ENCODE assay signal across 13 mouse cellular contexts in the genomic region with DNA sequence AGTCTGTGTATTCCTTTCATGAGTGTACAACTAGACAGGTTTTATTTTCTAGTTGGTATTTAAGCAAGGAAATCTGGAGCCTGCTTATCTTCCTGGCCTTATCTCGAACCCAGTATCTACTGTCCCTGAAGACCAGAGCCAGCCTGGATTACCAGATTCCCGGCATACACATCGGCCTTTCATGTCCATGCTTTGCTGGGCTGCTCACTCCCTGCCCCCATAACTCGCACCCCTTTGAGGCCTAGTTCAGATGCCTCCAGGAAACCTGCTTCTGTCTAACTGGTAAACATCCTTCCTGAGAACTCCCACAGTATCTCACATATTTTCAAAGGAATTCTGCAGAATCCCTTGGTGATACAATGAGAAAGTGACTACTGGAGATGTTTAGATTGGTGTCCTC. TPM values are rescaled to one million over a fixed set of nuclear protein-coding genes. Genes with fewer than 3 reads are reported as not detected.
DNase-seq lines count a peak whose midpoint lies in the region; ATAC-seq and TF ChIP-seq lines count a peak whose summit lies in the region.
"Had no signal": no experiment of that assay in that cellular context is flagged by ENCODE, and none has a peak within 500 bp of the region (broad histone marks: within the 10 kb centered on the region; RNA-seq: fewer than 3 reads in every experiment).

No protein-coding gene starts in this region.

- 9% methylated on average over 4 of the region's 4 CpGs for WGBS in heart, embryonic 10.5 days
- 55% methylated on average over 4 of the region's 4 CpGs for WGBS in kidney, postnatal 0 days
- WGBS in embryonic facial prominence, embryonic 11.5 days, result 15% methylated on average over 4 of the region's 4 CpGs
- 40% methylated on average over 4 of the region's 4 CpGs for WGBS in limb, embryonic 12.5 days

- no peaks in the 10 kb centered on the region for H3K9me3 ChIP-seq in heart, embryonic 10.5 days
- no peaks in the 10 kb centered on the region for H3K9me3 ChIP-seq in kidney, postnatal 0 days (replicated peaks; ENCODE audit: low read length)
- no peaks in the 10 kb centered on the region for H3K9me3 ChIP-seq in embryonic facial prominence, embryonic 11.5 days (replicated peaks; ENCODE audit: control insufficient read depth, low read length)
- H3K9me3 ChIP-seq in limb, embryonic 12.5 days, result no peaks in the 10 kb centered on the region
- H3K9me3 ChIP-seq: neural tube, embryonic 12.5 days had no signal

- no peaks in the 10 kb centered on the region for H3K36me3 ChIP-seq in heart, embryonic 10.5 days
- H3K36me3 ChIP-seq in kidney, postnatal 0 days (ENCODE audit: insufficient read depth, low read length), result no peaks in the 10 kb centered on the region
- H3K36me3 ChIP-seq in embryonic facial prominence, embryonic 11.5 days (replicated peaks; ENCODE audit: control insufficient read depth, insufficient read depth, low read depth, low read length), result no peaks in the 10 kb centered on the region
- peaks cover 5% of the 10 kb centered on the region; the same call in 1 of the 2 replicates for H3K36me3 ChIP-seq in limb, embryonic 12.5 days
- H3K36me3 ChIP-seq: neural tube, embryonic 12.5 days had no signal

- intact Hi-C loops in heart, postnatal 10 days (cut with DNase I), result no loop called here

- no peak for TF ChIP-seq CTCF in kidney, postnatal 0 days (IDR thresholded peaks at IDR 0.05; ENCODE audit: low read depth)

- peak overlapping the region; percentile 44 for H3K27ac ChIP-seq in heart, embryonic 10.5 days
- peak overlapping the region; percentile 57 for H3K27ac ChIP-seq in kidney, postnatal 0 days
- H3K27ac ChIP-seq in embryonic facial prominence, embryonic 11.5 days (replicated peaks; ENCODE audit: low read depth, low read length), result peak overlapping the region; percentile 66
- peak overlapping the region; percentile 75 for H3K27ac ChIP-seq in limb, embryonic 12.5 days
- H3K27ac ChIP-seq: macrophage; neural tube, embryonic 12.5 days had no signal

- no peak for DNase-seq in heart, embryonic 10.5 days (ENCODE audit: low spot score)
- DNase-seq in heart, postnatal 10 days, result no peak
- DNase-seq in kidney, postnatal 0 days (ENCODE audit: low spot score), result no peak
- no peak for DNase-seq in kidney, adult 8-10 months
- no peak for DNase-seq in embryonic facial prominence, embryonic 11.5 days (ENCODE audit: low spot score)
- DNase-seq in cerebellum, adult 11 months, result no peak
- no peak for DNase-seq in MN1 (ENCODE audit: low spot score)
- DNase-seq: cerebellum, postnatal 36 days had no signal

- no peaks in the 10 kb centered on the region for H3K27me3 ChIP-seq in heart, embryonic 10.5 days (ENCODE audit: insufficient read depth, poor library complexity, severe bottlenecking)
- no peaks in the 10 kb centered on the region for H3K27me3 ChIP-seq in kidney, postnatal 0 days (ENCODE audit: insufficient read depth, low read length)
- H3K27me3 ChIP-seq in embryonic facial prominence, embryonic 11.5 days (ENCODE audit: control insufficient read depth, insufficient read depth, low read length), result no peaks in the 10 kb centered on the region
- no peaks in the 10 kb centered on the region for H3K27me3 ChIP-seq in limb, embryonic 12.5 days
- H3K27me3 ChIP-seq: neural tube, embryonic 12.5 days had no signal

- H3K4me1 ChIP-seq in heart, embryonic 10.5 days, result peaks cover 30% of the 10 kb centered on the region
- peaks cover 3% of the 10 kb centered on the region; the same call in 1 of the 2 replicates for H3K4me1 ChIP-seq in kidney, postnatal 0 days (replicated peaks; ENCODE audit: insufficient read depth, low read length)
- no peaks in the 10 kb centered on the region for H3K4me1 ChIP-seq in embryonic facial prominence, embryonic 11.5 days (ENCODE audit: control insufficient read depth, insufficient read depth, low read length)
- peaks cover 70% of the 10 kb centered on the region for H3K4me1 ChIP-seq in limb, embryonic 12.5 days (replicated peaks)

- H3K9ac ChIP-seq in kidney, postnatal 0 days (ENCODE audit: low read depth, low read length), result no peak overlapping the region
- no peak overlapping the region for H3K9ac ChIP-seq in embryonic facial prominence, embryonic 11.5 days (replicated peaks; ENCODE audit: low read length)
- no peak overlapping the region for H3K9ac ChIP-seq in limb, embryonic 12.5 days (replicated peaks)
- H3K9ac ChIP-seq: neural tube, embryonic 12.5 days had no signal

- ATAC-seq in kidney, postnatal 0 days (replicated peaks; ENCODE audit: low FRiP score, low read depth), result no peak
- ATAC-seq in embryonic facial prominence, embryonic 11.5 days (replicated peaks; ENCODE audit: insufficient number of reproducible peaks, low FRiP score, low TSS enrichment, low read depth), result no peak
- no peak for ATAC-seq in limb, embryonic 12.5 days (ENCODE audit: insufficient number of reproducible peaks, insufficient read depth, low FRiP score, low TSS enrichment, low read depth)

- H3K4me3 ChIP-seq in heart, embryonic 10.5 days, result no peak overlapping the region
- no peak overlapping the region for H3K4me3 ChIP-seq in kidney, postnatal 0 days (replicated peaks; ENCODE audit: low read depth, low read length)
- no peak overlapping the region for H3K4me3 ChIP-seq in embryonic facial prominence, embryonic 11.5 days (ENCODE audit: low read depth, low read length)
- H3K4me3 ChIP-seq in limb, embryonic 12.5 days (replicated peaks), result no peak overlapping the region
- H3K4me3 ChIP-seq: neural tube, embryonic 12.5 days had no signal

- H3K4me2 ChIP-seq in kidney, postnatal 0 days (ENCODE audit: low read length), result no peak overlapping the region
- H3K4me2 ChIP-seq in embryonic facial prominence, embryonic 11.5 days (ENCODE audit: low read depth, low read length), result no peak overlapping the region
- no peak overlapping the region for H3K4me2 ChIP-seq in limb, embryonic 12.5 days
- H3K4me2 ChIP-seq: neural tube, embryonic 12.5 days had no signal

RNA-seq across cellular contexts. Expression of gene Cpa1, which starts 26.3 kb away (rescaled TPM):
- polyA plus RNA-seq in heart, embryonic 10.5 days (2016; fragmentation: Nextera tagmentation; extraction: Ambion mirVana), result 3.9 and 4.3 TPM in 2 replicates
- 1 to 10 TPM; 3.2 to 3.4 TPM for total RNA-seq in heart, postnatal 10 days (2021)
- 0.53 and 0.55 TPM in 2 replicates for polyA plus RNA-seq in kidney, postnatal 0 days (2015; fragmentation: Nextera tagmentation; extraction: Ambion mirVana)
- polyA plus RNA-seq in embryonic facial prominence, embryonic 11.5 days (2014; fragmentation: Nextera tagmentation; extraction: Ambion mirVana), result 0.17 and 0.21 TPM in 2 replicates
- polyA plus RNA-seq in limb, embryonic 12.5 days (2016; fragmentation: Nextera tagmentation; extraction: Ambion mirVana), result 0.40 and 0.64 TPM in 2 replicates
- polyA plus RNA-seq: macrophage had no signal

RNA-seq across cellular contexts. Expression of gene Cep41, which starts 28.3 kb away (rescaled TPM):
- 12.5 and 15.3 TPM in 2 replicates for polyA plus RNA-seq in heart, embryonic 10.5 days (2016; fragmentation: Nextera tagmentation; extraction: Ambion mirVana)
- total RNA-seq in heart, postnatal 10 days (2021), result 1 to 10 TPM; 2.3 to 4.1 TPM
- polyA plus RNA-seq in kidney, postnatal 0 days (2015; fragmentation: Nextera tagmentation; extraction: Ambion mirVana), result 11.9 and 12.1 TPM in 2 replicates
- polyA plus RNA-seq in embryonic facial prominence, embryonic 11.5 days (2014; fragmentation: Nextera tagmentation; extraction: Ambion mirVana), result 23.7 and 28.1 TPM in 2 replicates
- polyA plus RNA-seq in limb, embryonic 12.5 days (2016; fragmentation: Nextera tagmentation; extraction: Ambion mirVana), result 51.1 and 53.5 TPM in 2 replicates

RNA-seq across cellular contexts. Expression of gene Cpa5, which starts 54.5 kb away (rescaled TPM):
- polyA plus RNA-seq in heart, embryonic 10.5 days (2016; fragmentation: Nextera tagmentation; extraction: Ambion mirVana), result 0.97 and 2.1 TPM in 2 replicates
- total RNA-seq in heart, postnatal 10 days (2021), result not detected
- polyA plus RNA-seq in kidney, postnatal 0 days (2015; fragmentation: Nextera tagmentation; extraction: Ambion mirVana), result 0.27 and 0.28 TPM in 2 replicates
- 0.22 and 0.27 TPM in 2 replicates for polyA plus RNA-seq in embryonic facial prominence, embryonic 11.5 days (2014; fragmentation: Nextera tagmentation; extraction: Ambion mirVana)
- 0.14 and 0.33 TPM in 2 replicates for polyA plus RNA-seq in limb, embryonic 12.5 days (2016; fragmentation: Nextera tagmentation; extraction: Ambion mirVana)
- polyA plus RNA-seq: macrophage; neural tube, embryonic 12.5 days; small intestine, adult 2 months; thymus, postnatal 0 days had no signal

RNA-seq across cellular contexts. Expression of gene Mest, which starts 58.1 kb away (rescaled TPM):
- 3,213 and 4,348 TPM in 2 replicates for polyA plus RNA-seq in heart, embryonic 10.5 days (2016; fragmentation: Nextera tagmentation; extraction: Ambion mirVana)
- 100 to 1,000 TPM; 192 to 215 TPM for total RNA-seq in heart, postnatal 10 days (2021)
- 1,049 and 1,099 TPM in 2 replicates for polyA plus RNA-seq in kidney, postnatal 0 days (2015; fragmentation: Nextera tagmentation; extraction: Ambion mirVana)
- polyA plus RNA-seq in embryonic facial prominence, embryonic 11.5 days (2014; fragmentation: Nextera tagmentation; extraction: Ambion mirVana), result 1,816 and 1,902 TPM in 2 replicates
- 1,412 and 1,630 TPM in 2 replicates for polyA plus RNA-seq in limb, embryonic 12.5 days (2016; fragmentation: Nextera tagmentation; extraction: Ambion mirVana)
